Mouse (Mus musculus): ENCODE measurements at regions not wholly inside any gene's neighbourhood (a gene's known extent, or its start where the extent isn't known, plus 50 kb on each side); places are given as distances from the start of the nearest gene placed in this dataset.

DNA sequence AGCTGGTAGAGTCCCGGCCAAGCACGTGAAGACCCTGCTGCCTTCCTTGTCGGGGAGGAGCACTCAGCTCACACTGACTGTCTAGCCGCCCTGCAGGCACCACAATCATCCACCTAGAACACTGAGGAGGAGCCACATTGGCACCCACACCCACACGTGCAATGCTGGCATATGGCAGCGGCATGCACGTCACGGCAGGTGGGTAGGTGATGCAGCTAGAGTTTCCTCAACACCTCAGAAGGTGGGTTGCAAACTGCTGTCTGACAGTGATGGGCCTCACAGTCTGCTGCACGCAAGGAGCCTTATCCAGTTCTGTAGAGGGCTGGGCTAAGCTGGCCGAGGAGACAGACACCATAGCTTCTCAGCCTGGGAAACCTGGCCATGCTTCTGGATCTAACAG, 51.2 kb upstream of the Nectin1 start:
- no peak for DNase-seq (ENCODE audit: low read depth in 2 of 2, low spot score in 2 of 2)
